Mouse (Mus musculus) layer of hippocampus, postnatal 36 days (tissue): ENCODE results near the gene Spdl1. TPM values are rescaled to one million over a fixed set of nuclear protein-coding genes. Genes with fewer than 3 reads are reported as not detected.
"Not testable (repeated sequence)": the region's sequence is repeated elsewhere in the genome, so short reads cannot be mapped to it uniquely, and the experiment has no call there.

Experiments used
- DNase-seq, 2 experiments: peaks; one replicate each; pipeline ENCODE4 v3.0.0; 2022
- total RNA-seq, 2 experiments: library from RNA; stranded (reverse); gene quantifications; 2 replicates each; pipeline ENCODE4 v1.2.3; 2021

Gene Spdl1
- total RNA-seq = under 1 TPM; 0.25 to 0.40 TPM

DNA sequence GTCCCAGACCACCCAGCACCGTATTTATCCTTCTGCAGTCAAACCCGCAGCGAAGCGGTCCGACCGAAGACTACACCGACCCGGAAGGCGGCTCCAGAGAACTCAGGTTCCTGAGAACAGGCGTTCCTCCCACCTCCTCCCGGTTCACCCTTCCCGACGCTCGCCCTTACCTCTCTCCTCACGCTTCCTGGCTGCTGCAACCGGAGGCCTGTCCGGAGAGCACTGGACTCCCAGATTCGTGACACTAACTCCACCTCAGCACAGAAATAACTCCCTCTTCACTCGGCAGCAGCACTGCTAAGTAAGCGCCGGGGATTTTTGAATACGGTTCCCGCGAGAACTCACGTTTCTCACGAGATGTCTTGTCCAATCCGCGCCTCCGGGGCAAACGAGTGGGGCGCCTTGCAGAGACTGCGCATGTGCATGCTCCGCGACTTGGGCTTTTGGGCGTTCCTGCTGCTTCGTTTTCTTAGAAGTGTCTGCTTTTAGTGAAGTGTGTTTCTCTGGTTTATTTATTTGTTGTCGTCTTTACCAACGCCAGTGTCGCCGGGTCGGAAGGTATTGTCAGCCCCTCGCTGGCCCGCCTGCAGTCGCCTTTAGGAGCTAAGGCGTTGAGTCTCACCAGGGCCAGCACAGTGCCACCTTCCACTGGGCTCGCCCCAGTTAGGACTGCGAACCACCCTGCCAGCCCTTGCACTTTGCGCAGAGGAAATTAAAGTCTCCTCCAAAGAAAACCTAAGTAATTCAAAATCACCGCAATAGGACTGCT, at the start of gene Spdl1:
TSS of gene Spdl1 (minus strand) at position 324 of the 769 bp plus-strand sequence.
- DNase-seq = peak; percentile 91 to 92

GRCm38 (mm10) chr11:34881528-34881927, 48.1 kb upstream of the Spdl1 start:
- no peak for DNase-seq

- no peak for DNase-seq
These were observed 46.2 kb upstream of the Spdl1 start for GRCm38 (mm10) chr11:34879678-34880077.

DNA sequence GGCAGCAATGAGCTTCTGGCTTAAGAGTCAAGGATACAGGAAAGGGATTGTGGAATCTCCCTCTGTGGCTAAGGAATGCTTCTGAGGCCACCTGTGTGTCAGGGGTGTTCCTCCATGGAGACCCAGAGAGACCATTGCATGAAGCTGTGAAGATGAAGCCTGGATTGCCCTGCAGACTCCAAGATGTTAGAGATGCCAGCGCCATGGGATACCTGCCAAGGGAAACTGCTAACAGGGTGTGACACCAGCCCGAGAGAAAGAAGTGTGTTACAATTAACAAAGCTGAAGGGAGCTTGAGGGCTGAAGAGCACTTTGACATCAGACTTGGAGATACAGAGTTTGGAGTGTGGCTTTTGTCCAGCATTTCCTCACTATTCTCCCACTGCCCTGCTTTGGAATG, 40.4 kb upstream of the Spdl1 start:
- DNase-seq = no peak

GRCm38 (mm10) chr11:34872432-34872831, 39.0 kb upstream of the Spdl1 start:
- no peak for DNase-seq

DNA sequence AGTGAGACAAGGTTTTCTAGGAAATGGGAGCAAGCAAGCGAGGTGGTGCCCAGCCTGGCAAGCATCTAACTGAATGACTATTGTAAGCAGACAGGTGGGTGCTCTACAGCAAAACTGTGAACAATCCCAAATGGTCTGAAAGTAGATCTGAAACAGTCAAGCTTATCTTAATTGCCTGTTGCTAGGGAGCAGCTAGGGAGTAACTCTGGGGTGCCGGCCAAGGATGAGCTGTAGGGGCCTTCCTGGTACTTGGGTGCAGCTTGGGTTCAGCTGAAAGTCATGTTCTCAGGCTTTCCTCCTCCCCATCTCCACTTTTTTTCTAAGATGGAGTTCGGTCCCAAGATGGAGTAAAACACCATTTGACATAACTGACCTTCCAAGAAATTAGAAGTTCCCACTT, 38.5 kb upstream of the Spdl1 start:
- DNase-seq = no peak

DNA sequence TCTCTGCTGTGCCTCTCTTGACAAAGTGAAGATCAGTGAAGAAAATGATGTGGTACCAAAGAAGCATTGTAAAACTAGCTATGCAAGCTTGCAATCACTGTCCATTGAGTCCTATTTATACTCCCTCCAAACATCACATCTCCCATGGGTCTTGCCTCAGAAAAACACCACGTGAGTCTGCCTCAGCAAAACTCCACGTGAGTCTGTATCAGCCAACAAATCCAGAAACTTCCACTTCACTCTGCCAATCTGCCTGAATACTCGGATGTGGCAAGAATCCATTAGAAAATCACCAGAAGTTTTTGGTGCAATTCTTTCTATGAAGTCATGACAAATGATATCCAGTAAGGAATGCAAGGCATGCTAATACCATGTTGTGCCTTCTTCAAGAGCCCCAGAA, 38.0 kb upstream of the Spdl1 start:
- no peak for DNase-seq

DNA sequence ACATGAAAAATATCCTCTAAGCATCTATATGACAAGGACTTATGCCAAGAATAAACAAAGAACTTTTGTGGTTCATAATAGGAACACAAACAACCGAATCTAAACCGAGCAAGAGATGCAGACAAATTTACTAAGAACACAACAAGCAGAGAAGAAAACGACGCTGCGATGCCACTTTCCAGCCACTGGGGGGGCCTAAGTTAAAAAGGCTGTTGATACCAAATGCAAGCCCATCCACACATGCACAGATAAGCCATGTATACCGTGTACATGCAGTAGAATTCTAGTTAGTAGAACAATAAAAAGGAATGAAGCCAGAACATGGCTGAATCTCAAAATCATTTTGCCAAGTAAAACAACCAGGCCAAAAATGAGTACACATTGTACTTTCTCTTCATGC, 35.2 kb upstream of the Spdl1 start:
- no peak for DNase-seq

- DNase-seq = no peak
These were observed 32.4 kb upstream of the Spdl1 start for GRCm38 (mm10) chr11:34865741-34866270.

- peak; percentile 59 to 64 for DNase-seq
These were observed 31.7 kb upstream of the Spdl1 start for GRCm38 (mm10) chr11:34865181-34865580.

- DNase-seq = no peak
These were observed 23.2 kb upstream of the Spdl1 start for GRCm38 (mm10) chr11:34856652-34857051.

GRCm38 (mm10) chr11:34846268-34846652, 12.8 kb upstream of the Spdl1 start:
- DNase-seq = no peak

- no peak for DNase-seq
These were observed 12.3 kb upstream of the Spdl1 start for GRCm38 (mm10) chr11:34845567-34846267.

GRCm38 (mm10) chr11:34843517-34843916, 10.1 kb upstream of the Spdl1 start:
- no peak for DNase-seq

DNA sequence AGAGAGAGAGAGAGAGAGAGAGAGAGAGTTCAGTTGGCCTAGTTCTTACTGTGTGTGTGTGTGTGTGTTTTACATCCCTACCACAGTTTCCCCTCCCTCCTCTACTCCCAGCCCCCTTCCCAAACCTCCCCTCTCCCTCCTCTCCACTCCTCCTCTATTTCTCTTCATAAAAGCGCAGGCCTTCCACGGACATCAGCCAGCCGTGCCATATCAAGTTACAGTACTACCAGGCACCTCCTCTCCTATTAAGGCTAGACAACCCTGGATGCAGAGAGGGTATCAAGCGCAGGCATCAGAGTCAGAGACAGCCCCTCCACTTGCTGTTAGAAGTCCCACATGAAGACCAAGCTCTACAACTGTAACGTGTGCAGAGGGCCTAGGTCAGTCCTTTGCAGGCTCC, 6.8 kb upstream of the Spdl1 start:
- DNase-seq = no peak

DNA sequence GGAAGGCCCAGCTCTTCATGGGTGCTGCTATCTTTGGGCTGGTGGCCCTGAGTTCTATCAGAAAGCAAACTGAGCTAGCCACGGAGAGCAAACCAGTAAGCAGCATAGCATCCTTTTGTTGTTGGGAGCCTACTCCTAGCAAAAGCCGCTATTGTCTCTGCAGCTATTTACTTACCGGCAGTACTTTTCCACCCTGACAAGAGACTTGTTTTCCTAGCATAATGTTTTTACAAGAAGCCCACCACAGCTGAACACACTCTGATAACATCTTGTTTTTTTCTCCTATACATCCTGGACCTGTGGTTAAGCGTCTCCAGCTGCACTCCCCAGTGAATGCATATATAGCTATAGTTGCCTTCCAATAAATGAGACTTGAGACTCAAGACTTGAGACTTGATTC, 5.6 kb upstream of the Spdl1 start:
- DNase-seq = no peak

- no peak for DNase-seq
These were observed 2.8 kb upstream of the Spdl1 start for GRCm38 (mm10) chr11:34836272-34836671.

DNA sequence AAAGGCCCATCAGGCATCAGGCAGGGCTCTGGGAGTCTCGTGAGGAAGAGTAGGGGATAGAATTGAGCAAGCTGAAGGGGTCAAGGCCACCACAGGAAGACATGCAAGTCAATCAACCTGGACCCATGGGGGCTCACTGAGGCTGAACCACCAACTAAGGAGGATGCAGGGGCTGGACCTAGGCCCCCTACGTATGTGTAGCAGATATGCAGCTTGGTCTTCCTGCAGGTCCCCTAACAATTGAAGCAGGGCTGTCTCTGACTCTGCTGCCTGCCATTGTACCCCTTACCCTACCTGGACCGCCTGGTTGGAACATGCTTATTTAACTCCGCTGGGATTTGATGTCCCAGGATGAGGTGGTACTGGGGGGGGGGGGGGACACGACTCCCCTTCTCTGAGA, 763 bp downstream of the Spdl1 start:
- DNase-seq = no peak

- DNase-seq = no peak
These were observed 5.6 kb downstream of the Spdl1 start for GRCm38 (mm10) chr11:34827803-34828202.

DNA sequence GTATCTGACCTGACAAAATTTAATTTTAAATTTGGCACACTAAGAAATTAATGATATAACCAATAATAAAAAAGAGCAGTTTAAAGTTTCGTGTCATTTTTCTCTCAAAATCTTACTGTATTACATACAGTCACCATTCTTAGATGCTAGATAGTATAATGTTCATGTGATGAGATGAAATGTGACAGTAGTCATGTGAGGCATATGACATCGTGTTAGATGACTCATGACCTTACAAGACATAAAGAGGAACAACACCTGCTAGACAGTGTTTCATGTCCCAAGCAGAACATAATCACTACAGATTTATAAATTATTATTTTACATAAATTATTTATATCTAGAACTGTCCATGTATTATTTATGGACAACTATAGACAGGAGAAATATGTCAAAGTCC, 6.5 kb downstream of the Spdl1 start:
- no peak for DNase-seq

GRCm38 (mm10) chr11:34824791-34825190, 8.7 kb downstream of the Spdl1 start:
- no peak for DNase-seq

DNA sequence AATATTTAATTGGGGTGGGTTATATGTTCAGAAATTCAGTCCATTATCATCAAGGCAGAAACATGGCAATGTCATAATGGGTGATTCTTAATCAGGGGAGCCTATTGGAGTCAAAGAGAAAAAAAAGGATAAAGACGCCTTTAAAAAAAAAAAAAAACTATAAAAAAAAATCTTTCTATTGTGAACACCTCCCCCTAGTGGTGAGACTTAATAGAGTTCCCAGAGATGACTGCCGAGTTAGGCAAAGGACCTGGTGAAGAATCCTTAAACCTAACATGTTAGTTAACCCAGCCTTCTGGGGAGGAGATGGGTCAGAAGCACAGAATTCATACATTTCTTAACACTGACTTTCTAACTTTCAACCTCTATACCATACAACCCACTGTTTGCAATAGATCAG, 18.7 kb downstream of the Spdl1 start:
- no peak for DNase-seq

DNA sequence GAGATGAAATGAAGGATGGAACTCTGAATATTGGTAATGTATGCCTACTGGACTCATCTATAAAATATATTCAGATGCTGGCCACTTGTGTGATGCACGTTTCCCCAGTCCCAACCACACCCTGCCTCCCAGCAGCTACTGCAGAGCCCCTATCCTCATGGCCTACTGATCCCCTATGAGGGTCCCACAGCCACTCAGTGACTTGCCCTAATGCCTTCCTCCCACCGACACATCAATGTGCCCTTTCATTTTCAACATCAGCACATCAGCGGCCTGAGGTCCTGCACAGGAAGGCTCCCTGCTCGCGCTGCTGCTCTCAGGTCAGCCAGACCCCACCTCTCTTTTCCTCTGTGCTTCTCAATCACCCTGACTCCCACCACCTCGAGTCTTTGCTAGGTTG, 19.1 kb downstream of the Spdl1 start:
- DNase-seq = no peak

GRCm38 (mm10) chr11:34805026-34805425, 28.4 kb downstream of the Spdl1 start:
- DNase-seq = not testable (repeated sequence)
